Mouse (Mus musculus): Measurements from ENCODE around the gene Tnf.

DNA sequence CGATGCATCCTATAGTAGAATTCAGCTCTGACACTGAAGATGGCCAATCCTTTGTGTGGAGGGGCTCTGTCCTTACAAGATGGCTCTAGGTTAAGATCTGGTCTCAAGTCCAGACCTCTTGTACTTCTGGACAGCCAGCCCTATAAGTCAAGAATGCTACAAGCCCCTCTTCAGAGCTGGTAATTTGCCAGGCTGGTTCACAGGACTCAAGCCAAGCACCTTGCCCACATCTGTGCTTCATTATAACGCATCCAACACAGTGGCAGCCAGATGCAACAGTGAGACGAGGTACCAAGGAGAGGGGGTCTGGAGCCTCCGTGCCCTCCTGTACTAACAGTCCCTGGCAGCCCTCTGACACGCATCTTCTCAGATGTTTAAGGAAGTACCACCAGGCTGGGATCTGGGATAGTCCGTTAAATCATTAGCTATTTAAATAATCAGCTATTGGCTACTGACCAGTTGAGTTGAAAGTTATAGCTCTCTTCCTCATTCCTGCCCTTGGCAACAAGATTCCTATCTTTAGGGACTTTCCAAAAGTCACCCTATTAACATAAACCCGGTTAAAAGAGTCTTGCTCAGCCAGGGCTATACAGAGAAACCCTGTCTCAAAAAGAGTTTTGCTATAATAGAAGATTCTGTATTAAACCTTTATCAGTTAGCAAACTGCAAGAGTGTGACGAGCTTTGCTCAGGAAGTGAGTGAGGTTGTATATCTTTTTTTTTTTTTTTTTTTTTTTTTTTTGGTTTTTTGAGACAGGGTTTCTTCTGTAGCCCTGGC lies 27.4 kb downstream of the Tnf start:
- TF ChIP-seq CHD2 (IDR thresholded peaks at IDR 0.05; ENCODE audit: low read depth, low read length) (no peak), MAFK (IDR thresholded peaks at IDR 0.05; ENCODE audit: insufficient read depth, low read depth, low read length) (no peak), ZNF384 (IDR thresholded peaks at IDR 0.05; ENCODE audit: low read depth, low read length) (no peak)
